Mouse (Mus musculus) CD8-positive naive resting alpha-beta T cell, adult 57 days (primary cell): ENCODE measurements around the gene Wfs1. TPM values are rescaled to one million over a fixed set of nuclear protein-coding genes. Genes with fewer than 3 reads are reported as not detected.

ENCODE experiments used
- total RNA-seq: library from RNA; stranded (reverse); gene quantifications from one replicate; pipeline ENCODE4 v1.2.4, GENCODE M21; 2023

The Wfs1 gene
- total RNA-seq = 1.9 TPM

DNA sequence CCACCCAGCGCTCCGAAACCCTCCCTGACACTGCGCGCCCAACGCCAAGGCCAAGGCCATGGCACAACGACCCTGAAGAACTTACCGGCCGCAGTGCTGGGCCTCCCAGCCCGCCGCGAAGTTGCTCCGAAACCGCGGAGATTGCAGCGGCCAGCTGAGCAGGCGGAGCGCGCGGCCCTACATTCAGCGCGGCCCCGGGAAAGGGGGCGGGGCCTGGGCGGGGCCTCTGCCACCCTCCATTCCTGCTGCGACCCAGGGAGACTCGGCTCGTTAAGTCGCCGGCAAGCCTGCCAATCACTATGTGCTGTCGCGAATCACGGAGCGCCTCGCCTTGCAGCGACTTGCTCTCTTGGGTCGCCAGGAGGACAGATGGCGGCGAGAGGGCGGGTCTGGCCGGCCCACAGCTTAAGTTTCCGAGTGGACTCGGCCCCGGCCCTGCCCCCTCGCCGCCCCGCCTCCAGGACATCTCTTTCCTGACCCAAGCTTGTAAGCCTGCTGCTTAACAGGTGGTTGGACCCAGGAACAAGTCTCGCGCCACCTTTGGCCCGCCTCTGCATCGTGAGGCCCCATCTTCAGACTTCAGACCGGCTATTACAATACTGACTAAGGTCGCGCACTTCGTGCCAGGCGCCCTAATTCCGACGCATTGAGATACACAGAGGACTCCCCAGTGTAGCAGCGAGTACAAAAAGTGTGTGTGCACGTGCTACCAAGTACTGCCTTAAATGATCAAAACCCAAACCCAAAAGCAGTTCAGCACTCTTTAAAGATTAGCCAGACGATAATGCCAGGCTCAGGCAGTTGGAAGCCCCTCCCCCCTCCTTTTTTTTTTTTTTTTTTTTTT, at the start of gene Wfs1:
Gene Wfs1 (minus strand): TSS at position 425 of the 844 bp plus-strand sequence.

Other genes with a start within 250 kb of the Wfs1 start
- gene Bloc1s4, start 240.6 kb downstream of the Wfs1 start, total RNA-seq = 22.2 TPM
- 129 TPM for gene Mrfap1, start 192.4 kb downstream of the Wfs1 start, total RNA-seq
- 38.5 TPM for gene Man2b2, start 158.6 kb downstream of the Wfs1 start, total RNA-seq
- not detected for gene Ppp2r2c, start 120.7 kb downstream of the Wfs1 start, total RNA-seq
- gene Gm1043, start 96.2 kb upstream of the Wfs1 start, total RNA-seq = 29.8 TPM